Mouse (Mus musculus) erythroid progenitor cell, adult 5-6 weeks (primary cell): ENCODE measurements around the gene Trim41. TPM values are rescaled to one million over a fixed set of nuclear protein-coding genes. Genes with fewer than 3 reads are reported as not detected.
"Not testable (repeated sequence)": the region's sequence is repeated elsewhere in the genome, so short reads cannot be mapped to it uniquely, and the experiment has no call there.

Experiments
- ATAC-seq: replicated peaks from 2 replicates; pipeline ENCODE4 v1.8.0; 2016; ENCODE audit warnings: moderate number of reproducible peaks, mild to moderate bottlenecking, moderate TSS enrichment, inconsistent platforms; ENCODE audit not compliant: poor library complexity, low FRiP score, severe bottlenecking
- total RNA-seq, 2 experiments: library from RNA; stranded (forward) in 1 of 2; stranded (reverse) in 1 of 2; fragments of 150-400 nt in 1 of 2; fragments of 186-747, 209-891 nt in 1 of 2; gene quantifications; 2 replicates each; pipeline versions ENCODE4 v1.2.3 to v1.2.4; 2015 to 2017; ENCODE audit warnings: low replicate concordance in 2 of 2

The Trim41 gene
- total RNA-seq, 2 experiments from 2014 or later: 8.8 to 17.5 TPM

DNA sequence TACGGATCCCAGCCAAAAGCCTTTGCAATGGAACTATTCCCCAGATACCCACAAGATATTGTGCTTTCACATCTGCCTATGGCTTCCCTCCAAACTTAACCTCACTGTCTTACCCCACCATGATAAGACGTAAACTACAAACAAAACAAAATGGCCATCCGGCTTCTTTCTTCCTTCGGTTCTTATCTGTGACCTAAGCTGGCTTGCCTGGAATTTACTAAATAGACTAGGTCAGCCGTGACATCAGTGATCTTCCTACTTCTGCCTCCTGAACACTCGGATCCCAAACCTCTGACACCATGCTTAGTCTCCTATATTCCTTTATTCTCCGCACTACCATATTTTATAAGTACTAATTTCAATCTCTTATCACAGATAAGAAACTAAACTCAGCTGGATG lies 18.8 kb downstream of the Trim41 start:
- ATAC-seq: no peak

DNA sequence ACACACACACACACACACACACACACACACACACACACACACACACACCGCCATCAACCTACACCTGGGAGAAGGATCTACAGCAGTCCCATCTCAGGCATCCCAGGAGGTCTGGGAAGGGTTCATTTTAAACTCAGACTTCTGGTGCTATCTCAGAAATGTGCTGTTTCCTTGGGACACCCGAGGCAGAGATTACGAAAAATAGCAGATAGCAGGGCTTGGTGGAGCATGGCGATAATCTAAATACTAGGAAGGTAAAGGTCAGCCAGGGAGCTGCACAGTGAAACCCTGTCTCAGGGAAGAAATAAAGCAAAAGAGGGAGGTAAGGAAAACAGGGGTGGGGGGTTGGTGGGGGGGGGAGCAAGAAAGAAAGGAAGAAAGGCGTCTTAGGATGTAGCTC lies 19.9 kb downstream of the Trim41 start:
- no peak for ATAC-seq

DNA sequence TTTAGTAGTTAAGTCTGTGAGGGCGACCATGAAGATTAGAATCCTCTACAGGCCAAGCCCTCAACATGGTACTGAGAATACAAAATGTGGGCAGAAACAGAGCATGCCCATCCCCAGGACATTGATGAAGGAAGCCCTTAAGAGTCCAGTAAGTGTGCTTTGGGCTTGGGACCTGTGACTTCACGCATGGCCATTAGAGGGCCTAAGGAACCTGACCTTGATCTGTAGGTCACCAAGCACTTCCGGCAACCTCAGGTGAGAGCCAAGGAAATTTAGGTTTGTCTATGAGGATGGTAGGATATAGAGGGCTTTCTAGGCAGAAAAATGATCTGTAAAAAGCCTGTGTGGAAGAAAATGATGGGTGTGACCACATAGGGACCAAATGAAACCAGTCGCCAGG lies 20.9 kb downstream of the Trim41 start:
- ATAC-seq: no peak

DNA sequence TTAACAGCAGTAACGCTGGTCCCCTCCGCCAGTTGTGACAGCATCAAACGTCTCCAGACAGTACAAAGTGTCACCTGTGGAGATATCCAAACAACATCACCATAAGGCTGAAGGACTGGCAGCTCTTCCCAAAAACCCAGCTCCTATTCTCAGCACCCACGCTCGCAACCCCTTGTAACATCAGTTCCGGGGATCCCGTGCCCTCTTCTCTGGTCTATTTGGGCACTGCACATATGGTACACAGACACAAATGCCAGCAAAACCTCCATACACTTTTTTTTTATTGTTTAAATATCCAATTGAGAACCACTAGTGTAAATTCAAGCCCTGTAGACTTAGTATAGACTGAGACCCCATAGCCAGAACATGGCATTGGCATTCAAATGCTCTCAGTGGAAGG lies 21.9 kb downstream of the Trim41 start:
- no peak for ATAC-seq

DNA sequence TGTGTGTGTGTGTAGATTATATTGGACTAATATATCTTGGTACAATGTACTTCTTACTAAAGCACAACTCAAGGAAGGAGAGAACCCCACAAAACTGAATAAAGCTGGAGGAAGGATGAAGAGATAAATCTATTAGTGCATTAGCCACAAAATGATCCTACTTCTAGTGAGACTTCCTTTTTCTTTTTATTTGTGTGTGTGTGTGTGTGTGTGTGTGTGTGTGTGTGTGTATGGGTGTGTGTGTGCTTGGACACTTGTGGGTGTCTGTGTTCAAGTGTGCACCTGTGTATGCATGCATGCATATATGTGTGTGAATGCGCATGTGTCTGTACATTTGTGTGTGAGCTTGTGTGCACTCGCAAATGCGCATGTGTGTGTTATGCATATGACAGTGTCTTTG lies 24.0 kb downstream of the Trim41 start:
- no peak for ATAC-seq

DNA sequence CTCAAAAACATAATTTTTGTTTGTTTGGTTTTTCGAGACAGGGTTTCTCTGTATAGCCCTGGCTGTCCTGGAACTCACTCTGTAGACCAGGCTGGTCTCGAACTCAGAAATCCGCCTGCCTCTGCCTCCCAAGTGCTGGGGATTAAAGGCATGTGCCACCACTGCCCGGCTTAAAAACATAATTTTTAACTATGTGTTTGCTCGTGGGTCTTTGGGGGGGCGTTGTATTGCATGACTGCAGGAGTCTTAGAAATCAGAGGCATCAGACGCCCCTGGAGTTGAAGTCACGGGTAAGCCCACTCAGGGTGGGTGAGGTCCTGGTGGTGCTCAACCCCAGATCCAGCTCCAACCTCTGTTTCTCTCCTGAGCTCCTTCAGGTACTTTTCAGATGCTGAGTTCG lies 25.3 kb downstream of the Trim41 start:
- ATAC-seq: not testable (repeated sequence)

DNA sequence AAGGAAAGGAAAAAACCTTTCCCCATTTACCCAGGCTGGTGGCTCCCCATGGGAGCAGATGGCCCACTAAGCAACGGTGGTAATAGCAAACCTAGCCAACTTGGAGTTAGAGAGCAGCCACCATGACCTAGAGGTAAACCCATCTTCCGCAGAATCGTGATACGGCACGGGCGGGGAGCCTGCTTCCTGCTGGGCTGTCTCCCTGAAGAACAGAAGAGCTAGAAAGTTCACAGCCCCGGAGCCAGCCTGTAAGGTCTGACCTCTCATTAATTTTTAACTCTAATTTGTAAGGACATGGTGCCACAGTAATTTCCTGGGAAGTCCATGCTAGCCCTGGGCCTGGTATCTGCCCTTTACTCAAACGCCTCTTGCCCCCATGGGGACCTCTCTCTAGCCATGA lies 26.2 kb downstream of the Trim41 start:
- ATAC-seq: no peak

DNA sequence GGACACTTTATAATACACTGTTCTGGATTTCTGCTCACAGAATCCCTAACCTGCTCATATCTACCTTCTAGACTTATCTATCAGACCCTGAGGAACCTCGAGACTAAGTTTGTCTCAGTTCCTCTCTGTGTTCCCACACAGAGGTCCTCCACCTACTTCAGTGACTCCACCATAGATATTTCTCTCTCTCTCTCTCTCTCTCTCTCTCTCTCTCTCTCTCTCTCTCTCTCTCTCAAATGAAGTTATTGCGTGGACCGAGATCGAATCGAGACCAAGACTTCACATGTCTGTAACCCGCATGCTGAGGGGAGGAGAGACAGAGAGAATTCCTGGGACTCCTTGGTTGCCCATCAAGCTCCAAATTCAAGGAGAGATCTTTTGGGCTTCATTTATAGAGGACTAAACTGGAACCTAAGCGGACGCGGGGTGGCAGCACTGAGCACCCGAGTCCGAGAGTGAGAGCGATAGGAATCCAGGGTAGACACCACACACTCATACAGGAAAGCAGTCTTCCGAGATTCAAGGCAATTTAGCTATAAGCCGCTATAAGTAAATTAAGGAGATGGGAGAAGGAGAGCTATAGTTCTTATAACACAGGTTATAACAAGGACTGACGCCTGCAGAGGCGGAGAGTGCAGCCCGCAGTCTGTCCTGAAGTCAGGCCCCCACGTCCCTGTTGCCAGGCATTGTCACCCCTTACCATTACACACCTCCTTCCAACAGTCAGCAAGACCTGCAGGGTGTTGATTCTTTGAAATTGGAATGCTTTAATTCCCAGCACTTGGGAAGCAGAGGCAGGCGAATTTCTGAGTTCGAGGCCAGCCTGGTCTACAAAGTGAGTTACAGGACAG lies 27.0 kb downstream of the Trim41 start:
- ATAC-seq: peak; percentile 89

DNA sequence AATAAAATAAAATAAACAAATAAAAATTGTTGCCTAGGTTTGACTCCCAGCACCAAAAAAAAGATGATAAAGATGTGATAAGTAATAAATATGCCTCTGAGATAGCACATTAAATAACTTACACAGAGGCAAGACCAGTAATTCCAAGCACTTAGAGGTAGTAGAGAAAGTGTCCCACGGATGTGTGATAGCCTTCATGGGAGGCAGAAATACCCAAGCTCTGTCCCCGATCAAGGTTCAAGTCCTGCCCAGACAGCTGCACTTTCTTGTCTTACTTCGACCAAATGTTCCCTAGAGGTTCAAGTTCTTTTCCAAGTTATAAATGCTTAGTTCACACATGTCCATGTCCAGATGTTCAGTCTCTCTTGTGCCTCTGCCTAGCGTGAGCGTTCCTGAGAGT lies 27.9 kb downstream of the Trim41 start:
- no peak for ATAC-seq

DNA sequence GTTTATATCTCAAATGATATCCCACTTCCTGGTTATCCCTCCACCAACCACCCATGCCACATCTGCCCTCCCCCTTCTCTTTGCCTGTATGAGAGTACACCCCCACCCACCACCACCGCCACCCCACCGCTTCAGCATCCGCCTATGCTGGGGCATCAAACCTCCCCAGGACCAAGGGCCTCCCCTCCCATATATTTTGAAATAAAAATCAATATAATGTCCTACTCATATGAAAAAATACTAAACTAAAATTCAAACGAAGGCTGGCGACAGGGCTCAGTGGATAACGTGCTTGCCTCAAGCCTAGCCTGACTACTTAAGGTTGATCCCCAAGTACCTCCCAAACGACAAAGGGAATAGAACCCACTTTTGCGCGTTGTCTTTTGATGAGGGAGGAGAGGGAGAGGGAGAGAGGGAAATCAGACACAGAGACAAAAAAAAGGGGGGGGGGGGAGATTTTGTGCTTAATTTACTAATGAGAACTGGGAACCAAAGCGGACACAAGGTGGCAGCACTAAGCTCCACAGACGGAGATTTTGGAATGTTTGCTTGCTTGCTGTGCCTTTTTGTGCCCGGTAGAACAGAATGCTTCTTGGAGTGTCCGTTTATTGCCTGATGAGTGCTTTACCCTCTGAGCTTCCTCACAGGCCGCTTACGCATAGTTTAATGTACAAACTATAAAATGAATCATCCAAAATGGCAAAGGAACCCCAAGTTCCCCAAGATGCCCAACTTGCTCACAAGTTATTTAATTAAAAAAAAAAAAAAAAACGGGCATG lies 28.7 kb downstream of the Trim41 start:
- ATAC-seq: peak; percentile 62

DNA sequence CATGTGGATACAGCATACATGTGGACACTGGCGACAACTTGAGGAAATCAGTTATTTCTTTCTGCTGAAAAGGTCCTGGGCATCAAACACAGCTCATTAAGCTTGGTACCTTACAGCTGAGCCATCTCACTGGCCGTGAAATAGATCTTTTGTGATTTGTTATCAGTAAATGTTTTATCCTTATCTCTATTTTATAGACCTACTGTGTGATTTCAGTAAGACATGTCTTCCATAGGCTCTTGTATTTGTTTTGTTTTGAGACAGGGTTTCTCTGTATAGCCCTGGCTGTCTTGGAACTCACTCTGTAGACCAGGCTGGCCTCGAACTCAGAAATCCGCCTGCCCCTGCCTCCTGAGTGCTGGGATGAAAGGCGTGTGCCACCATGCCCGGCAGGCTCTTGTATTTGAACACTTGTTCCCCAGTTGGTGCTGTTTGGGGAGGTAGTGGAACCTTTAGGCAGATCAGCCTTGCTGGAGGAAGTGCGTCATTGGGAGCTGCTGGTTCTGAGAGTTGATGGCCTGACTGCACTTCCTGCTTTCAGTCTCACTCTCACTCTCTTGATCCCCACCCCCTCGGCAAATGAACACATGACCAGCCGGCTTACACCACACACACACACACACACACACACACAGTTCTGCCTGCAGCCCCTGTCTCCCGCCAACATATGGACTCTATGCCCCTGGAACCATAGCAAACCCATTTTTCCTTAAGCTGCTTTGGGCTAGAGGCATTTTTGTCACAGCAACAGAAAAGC lies 29.5 kb downstream of the Trim41 start:
- ATAC-seq: no peak; the same call in 1 of the 2 replicates

DNA sequence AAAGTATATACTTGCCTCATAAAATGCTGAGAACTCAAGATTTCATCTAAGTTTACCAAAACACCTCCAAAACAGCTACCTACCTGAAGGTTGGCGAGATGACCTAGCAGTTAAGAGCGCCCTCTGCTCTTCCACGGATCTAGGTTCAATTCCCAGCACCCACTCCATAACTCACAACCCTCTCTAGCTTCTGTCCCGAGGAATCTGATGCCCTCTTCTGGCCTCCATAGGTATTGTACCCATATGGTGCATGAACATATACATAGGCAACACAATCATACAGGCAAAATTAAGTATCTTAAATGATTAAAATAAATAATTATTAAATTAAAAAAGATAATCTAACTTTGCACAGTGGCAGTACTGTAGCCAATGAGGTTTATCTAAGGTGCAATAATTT lies 34.9 kb downstream of the Trim41 start:
- ATAC-seq: no peak

DNA sequence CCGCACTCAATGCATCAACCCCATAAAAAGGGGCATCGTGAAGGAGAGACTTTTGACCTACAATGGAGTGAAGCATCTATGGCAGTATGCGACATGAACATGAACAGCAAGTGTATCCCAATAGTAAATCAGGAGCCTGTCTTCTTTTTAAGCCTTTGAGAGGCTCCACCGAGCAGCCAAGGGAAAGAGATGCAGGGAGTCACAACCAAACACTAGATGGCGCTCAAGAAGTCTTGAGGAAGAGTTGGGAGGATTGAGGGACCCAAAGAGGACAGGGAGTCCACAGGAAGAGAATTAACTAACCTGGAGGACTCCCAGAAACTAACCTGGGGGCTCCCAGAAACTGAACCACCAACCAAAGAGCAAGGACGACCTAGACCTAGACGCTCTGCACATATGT lies 37.7 kb downstream of the Trim41 start:
- no peak for ATAC-seq

DNA sequence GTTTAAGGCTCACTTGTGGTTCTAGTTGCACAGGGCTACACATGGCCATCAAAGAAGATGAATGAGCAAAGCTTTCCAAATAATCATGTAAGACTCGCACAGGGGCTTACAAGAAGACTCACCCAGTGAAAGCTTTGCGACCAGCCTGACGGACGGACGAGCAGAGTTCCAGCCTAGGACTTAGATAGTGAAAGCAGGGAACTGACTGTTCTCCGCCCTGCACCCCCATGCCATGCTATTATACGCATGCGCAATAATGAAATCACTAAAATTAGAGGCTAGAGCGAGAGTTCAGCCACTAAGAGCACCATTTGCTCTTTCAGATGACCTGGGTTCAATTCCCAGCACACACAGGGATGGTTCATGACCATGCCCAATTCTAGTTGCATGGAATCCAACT lies 39.9 kb downstream of the Trim41 start:
- ATAC-seq: no peak

DNA sequence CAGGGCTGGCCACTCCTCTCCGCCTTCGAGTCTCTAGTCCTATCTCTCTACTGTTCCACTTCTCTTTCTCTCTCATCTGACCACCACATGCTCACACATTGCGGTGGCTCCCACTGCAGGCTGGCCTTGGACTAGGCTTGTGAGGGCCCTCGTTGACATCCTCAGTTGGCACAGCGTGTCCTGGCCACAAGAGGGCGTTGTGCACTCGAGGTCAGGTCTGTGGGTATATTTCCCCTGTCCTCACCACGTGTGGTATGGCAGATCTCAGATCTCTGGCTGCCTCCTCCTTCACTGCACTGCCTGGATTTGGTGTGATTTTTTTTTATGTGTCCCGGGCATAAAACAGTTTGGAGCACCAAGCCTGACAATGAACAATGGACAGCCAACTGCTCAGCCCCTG lies 40.5 kb downstream of the Trim41 start:
- ATAC-seq: no peak

DNA sequence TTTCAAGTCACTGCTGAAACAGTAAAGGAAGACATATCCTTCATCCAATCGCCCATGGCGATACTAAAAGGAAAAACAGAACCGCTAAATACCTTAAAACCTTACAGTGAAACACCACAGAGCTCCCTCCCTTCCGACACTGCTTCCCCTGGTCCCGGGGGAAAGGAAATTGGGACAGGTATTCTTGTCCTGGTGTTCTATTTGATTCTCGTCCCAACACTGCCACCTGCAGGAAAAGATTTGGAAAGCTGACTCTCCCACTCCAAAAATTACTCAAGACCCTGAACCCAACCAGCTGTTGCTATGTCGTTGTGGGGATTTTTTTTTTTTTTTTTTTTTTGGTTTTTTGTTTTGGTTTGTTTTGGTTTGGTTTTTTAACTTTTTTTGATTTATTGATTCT lies 41.7 kb downstream of the Trim41 start:
- no peak for ATAC-seq

DNA sequence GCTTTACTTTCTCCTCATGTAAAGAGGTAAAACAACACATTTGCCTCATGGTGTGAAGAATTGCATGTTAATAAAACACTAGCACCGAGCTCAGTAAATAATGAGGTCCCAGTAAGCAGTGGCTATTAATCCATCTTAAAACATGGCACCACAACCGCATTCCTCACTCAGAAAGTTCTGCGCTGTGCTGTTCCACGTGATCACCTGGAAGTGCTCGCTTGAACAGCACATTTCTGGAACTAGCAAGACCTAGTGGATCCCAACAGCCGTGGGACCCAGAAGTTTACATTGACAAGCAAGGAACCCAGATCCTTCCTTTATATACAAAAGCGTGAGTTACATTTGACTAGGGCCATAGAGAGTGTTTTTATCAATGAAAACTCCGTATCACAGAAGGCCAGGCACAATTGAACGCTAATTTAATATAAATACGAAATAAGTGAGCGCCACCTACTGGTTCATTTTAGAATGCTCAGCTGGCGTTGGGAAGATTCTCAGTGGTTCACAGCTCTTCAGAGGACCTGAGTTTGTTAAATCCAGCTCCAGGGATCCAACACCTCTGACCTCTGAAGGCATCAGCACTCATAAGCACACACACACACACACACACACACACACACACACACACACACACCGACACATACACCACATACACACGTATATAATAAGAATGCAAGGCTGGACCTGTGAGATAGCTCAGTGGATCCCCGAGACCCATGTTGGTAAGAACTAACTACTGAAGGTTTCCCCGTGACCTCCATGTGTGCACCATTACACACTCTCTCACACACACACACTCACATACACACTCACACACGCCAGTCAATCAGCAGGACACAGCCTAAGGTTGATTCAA lies 42.5 kb downstream of the Trim41 start:
- ATAC-seq: peak; percentile 75

DNA sequence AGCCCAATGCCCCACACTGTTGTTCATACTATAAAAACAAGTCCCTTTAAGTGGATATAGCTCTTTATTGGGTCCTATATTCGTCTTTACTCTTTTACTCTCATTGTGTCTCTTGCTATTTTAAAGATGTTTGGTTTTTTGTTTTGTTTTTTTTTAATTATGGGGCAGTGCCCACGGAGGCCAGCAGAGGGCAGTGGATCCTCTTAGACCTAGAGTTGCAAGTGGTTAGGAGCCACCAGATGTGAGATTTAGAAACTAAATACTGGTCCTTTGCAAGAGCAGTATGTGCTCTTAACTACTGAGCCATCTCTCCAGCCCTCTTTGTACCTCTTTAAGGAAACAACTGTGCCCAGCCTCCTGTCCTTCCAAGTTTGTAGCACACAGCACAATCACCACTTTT lies 45.5 kb downstream of the Trim41 start:
- 0 out of 2 replicates have a peak, but pooled peaks have one; percentile 50 for ATAC-seq

DNA sequence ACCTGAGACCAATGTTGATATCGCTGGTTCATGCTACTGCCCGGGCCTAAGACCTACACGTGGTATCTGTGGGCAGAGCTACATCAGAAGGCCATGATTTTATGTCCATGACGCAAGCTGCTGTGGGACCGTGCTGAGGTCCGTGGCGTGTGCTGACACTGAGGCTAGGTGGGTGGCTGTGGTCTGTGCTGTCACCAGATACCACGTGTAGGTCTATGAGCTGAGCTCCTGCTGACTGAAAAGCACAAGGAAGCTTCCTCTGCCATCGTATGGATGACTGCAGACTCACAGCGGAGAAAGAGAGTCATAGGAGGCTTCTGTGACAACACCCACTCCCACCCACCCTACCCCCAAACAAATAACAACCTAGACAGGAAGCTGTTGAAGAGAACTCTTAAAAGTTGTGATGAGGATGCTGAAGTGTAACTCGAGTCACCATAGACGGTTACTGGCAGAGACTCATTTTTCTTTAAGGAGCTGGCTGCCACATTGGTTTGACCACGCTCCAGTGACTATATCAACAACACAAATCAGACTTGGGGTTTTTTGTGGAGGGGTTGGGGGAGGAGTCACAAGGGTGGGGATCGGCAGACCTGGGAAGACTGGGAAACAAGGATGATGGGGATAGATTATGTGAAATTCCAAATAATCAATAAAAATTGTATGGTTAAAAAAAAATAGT lies 49.8 kb downstream of the Trim41 start:
- no peak for ATAC-seq
